Mouse (Mus musculus): ENCODE measurements around the gene Iqcg.

GRCm38 (mm10) chr16:33058033-33058432, 2.0 kb upstream of the Iqcg start:
- TF ChIP-seq GATA1 (IDR thresholded peaks at IDR 0.05; ENCODE audit: borderline replicate concordance, low read length) (no peak), FLI1 (IDR thresholded peaks at IDR 0.05; ENCODE audit: low read length) (no peak)

All from megakaryocyte, embryonic 14.5 days (primary cell).